Mouse (Mus musculus): Measurements from ENCODE around the gene Arhgap45. TPM values are rescaled to one million over a fixed set of nuclear protein-coding genes. Genes with fewer than 3 reads are reported as not detected.

Arhgap45 gene
- 10 to 100 TPM in 2 of 4 experiments, 1 to 10 TPM in 2; 6.4 to 10.6 (median 8.5) TPM for total RNA-seq (2022)

- DNase-seq, result no peak
Observed at GRCm38 (mm10) chr10:80016511-80016910, at the start of gene Arhgap45. TSS of gene Arhgap45 (plus strand) at chr10:80016653.

GRCm38 (mm10) chr10:79966886-79967400 is 49.5 kb upstream of the Arhgap45 start:
- no peak for DNase-seq

GRCm38 (mm10) chr10:79968181-79968580 is 48.3 kb upstream of the Arhgap45 start:
- DNase-seq, result no peak

GRCm38 (mm10) chr10:79969124-79969568 is 47.3 kb upstream of the Arhgap45 start:
- DNase-seq, result no peak

- DNase-seq, result no peak
Observed at GRCm38 (mm10) chr10:79970415-79971182, 45.9 kb upstream of the Arhgap45 start, which contains the start of gene Grin3b. TSS of gene Grin3b (plus strand) at chr10:79970715.

GRCm38 (mm10) chr10:79971183-79971497 is 45.3 kb upstream of the Arhgap45 start:
- no peak for DNase-seq

- DNase-seq, result no peak
Observed at GRCm38 (mm10) chr10:79972831-79973230, 43.6 kb upstream of the Arhgap45 start.

- no peak for DNase-seq
Observed at GRCm38 (mm10) chr10:79974087-79974486, 42.4 kb upstream of the Arhgap45 start.

- no peak for DNase-seq
Observed at GRCm38 (mm10) chr10:79974668-79975067, 41.8 kb upstream of the Arhgap45 start.

GRCm38 (mm10) chr10:79976071-79976721 is 40.3 kb upstream of the Arhgap45 start:
- DNase-seq, result no peak

- no peak for DNase-seq
Observed at GRCm38 (mm10) chr10:79976722-79977107, 39.7 kb upstream of the Arhgap45 start.

- no peak for DNase-seq
Observed at GRCm38 (mm10) chr10:79977324-79977723, 39.1 kb upstream of the Arhgap45 start.

GRCm38 (mm10) chr10:79978061-79978460 is 38.4 kb upstream of the Arhgap45 start:
- DNase-seq, result no peak

- DNase-seq, result no peak
Observed at GRCm38 (mm10) chr10:79979401-79980155, 36.9 kb upstream of the Arhgap45 start.

GRCm38 (mm10) chr10:79983205-79983604 is 33.2 kb upstream of the Arhgap45 start:
- no peak for DNase-seq

GRCm38 (mm10) chr10:79983670-79984069 is 32.8 kb upstream of the Arhgap45 start:
- DNase-seq, result peak; percentile 77

GRCm38 (mm10) chr10:79984195-79984816 is 32.1 kb upstream of the Arhgap45 start, which contains the start of gene Tmem259:
TSS of gene Tmem259 (minus strand) at chr10:79984330.
- DNase-seq, result peak; percentile 80

- peak; percentile 98 for DNase-seq
Observed at GRCm38 (mm10) chr10:79984871-79985270, 31.6 kb upstream of the Arhgap45 start.

GRCm38 (mm10) chr10:79985334-79986231 is 30.9 kb upstream of the Arhgap45 start:
- no peak for DNase-seq

- DNase-seq, result peak; percentile 75
Observed at GRCm38 (mm10) chr10:79986232-79986878, 30.1 kb upstream of the Arhgap45 start.

GRCm38 (mm10) chr10:79986963-79987362 is 29.5 kb upstream of the Arhgap45 start:
- peak; percentile 73 for DNase-seq

Data from adrenal gland, adult 8-10 months (tissue).